Mouse (Mus musculus) G1E (cell line): ENCODE measurements around the gene Olfr1342. TPM values are rescaled to one million over a fixed set of nuclear protein-coding genes. Genes with fewer than 3 reads are reported as not detected.

Experiments used
- ATAC-seq: 2 replicates; pipeline ENCODE4 v1.8.0; 2016; ENCODE audit warnings: mild to moderate bottlenecking; ENCODE audit not compliant: insufficient number of reproducible peaks, poor library complexity, low FRiP score, severe bottlenecking; ENCODE audit errors: extremely low read depth
- DNase-seq: peaks from one replicate; pipeline ENCODE4 v3.0.0; 2012; ENCODE audit warnings: low spot score
- H3K27me3 ChIP-seq: 2 replicates; pipeline ENCODE4 v1.6.1; 2012; ENCODE audit warnings: mild to moderate bottlenecking, low read length, inconsistent platforms; ENCODE audit not compliant: insufficient read depth
- H3K36me3 ChIP-seq: replicated peaks from 2 replicates; pipeline ENCODE3; 2012; ENCODE audit warnings: mild to moderate bottlenecking, inconsistent platforms
- H3K4me1 ChIP-seq: 2 replicates; pipeline ENCODE4 v1.6.1; 2012; ENCODE audit warnings: low read depth, low read length, inconsistent platforms, mixed read lengths; ENCODE audit not compliant: insufficient read depth
- H3K4me3 ChIP-seq: 2 replicates; pipeline ENCODE4 v1.5.1; 2012; ENCODE audit warnings: low read depth, mild to moderate bottlenecking, inconsistent platforms, low read length, moderate library complexity, mixed read lengths
- H3K9me3 ChIP-seq: replicated peaks from 2 replicates; pipeline ENCODE4 v1.6.1; 2012; ENCODE audit warnings: inconsistent platforms
- CTCF ChIP-seq: IDR thresholded peaks from 2 replicates; pipeline ENCODE4 v1.5.1; 2012; ENCODE audit warnings: low read depth, low read length, inconsistent platforms, mixed read lengths
- GATA1 ChIP-seq: IDR thresholded peaks from 2 replicates; pipeline ENCODE4 v1.6.1; 2012; ENCODE audit warnings: borderline replicate concordance, low read length, inconsistent platforms, mixed read lengths
- GATA2 ChIP-seq: IDR thresholded peaks from 2 replicates; pipeline ENCODE4 v1.6.1; 2012; ENCODE audit warnings: low read depth, low read length, inconsistent platforms, borderline replicate concordance
- POLR2AphosphoS5 ChIP-seq: IDR thresholded peaks from 2 replicates; pipeline ENCODE4 v1.6.1; 2012; ENCODE audit warnings: low read depth, low read length, inconsistent platforms; ENCODE audit not compliant: insufficient replicate concordance
- TAL1 ChIP-seq: conservative IDR thresholded peaks from 2 replicates; pipeline ENCODE4 v1.6.1; 2012; ENCODE audit warnings: low read depth, low read length, inconsistent platforms, mixed read lengths
- polyA plus RNA-seq: library from polyadenylated mRNA; stranded (reverse); fragments of >175 nt; gene quantifications from 2 replicates; pipeline ENCODE4 v1.2.3, GENCODE M21; 2012
- total RNA-seq, 2 experiments: library from RNA; stranded (forward) in 1 of 2; stranded (reverse) in 1 of 2; fragments of 200-1000 nt in 1 of 2; fragments of >200 nt in 1 of 2; fragmentation: Nextera tagmentation in 1 of 2; gene quantifications; 2 replicates each; pipeline ENCODE4 v1.2.3; 2014 to 2017

The Olfr1342 gene
- total and polyA plus RNA-seq, 3 experiments, result 0.11 TPM; not detected in 2

DNA sequence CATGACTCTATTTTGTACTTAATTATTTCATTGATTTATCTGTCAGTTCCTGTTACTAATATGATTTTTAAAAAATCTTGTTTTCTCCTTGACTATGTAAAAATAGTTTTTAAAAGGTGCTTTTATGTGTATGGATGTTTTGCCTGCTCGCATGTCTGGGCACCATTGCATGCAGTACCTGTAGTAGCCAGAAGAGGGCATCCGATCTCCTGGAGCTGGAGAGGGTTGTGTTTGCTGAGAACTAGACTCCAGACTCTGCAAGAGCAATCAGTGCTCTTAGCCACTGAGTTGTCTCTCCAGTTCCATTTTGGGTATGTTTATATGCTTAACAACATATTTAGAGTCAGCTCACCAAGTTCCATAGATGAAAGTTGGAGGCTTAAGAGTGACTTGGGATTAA, 47.3 kb downstream of the Olfr1342 start:
- Histone ChIP-seq H3K27me3 (peaks cover 8% of the 10 kb centered on the region), H3K4me1 (no peaks in the 10 kb centered on the region), H3K36me3 (no peaks in the 10 kb centered on the region), H3K9me3 (no peaks in the 10 kb centered on the region), H3K4me3 (no peak overlapping the region)
- ATAC-seq (no peak), DNase-seq (no peak)
- TF ChIP-seq GATA1, result no peak
- TF ChIP-seq TAL1, result no peak
- TF ChIP-seq GATA2, result no peak
- no peak for TF ChIP-seq POLR2AphosphoS5
- peak; percentile 23; the same call in 1 of the 2 replicates for TF ChIP-seq CTCF

DNA sequence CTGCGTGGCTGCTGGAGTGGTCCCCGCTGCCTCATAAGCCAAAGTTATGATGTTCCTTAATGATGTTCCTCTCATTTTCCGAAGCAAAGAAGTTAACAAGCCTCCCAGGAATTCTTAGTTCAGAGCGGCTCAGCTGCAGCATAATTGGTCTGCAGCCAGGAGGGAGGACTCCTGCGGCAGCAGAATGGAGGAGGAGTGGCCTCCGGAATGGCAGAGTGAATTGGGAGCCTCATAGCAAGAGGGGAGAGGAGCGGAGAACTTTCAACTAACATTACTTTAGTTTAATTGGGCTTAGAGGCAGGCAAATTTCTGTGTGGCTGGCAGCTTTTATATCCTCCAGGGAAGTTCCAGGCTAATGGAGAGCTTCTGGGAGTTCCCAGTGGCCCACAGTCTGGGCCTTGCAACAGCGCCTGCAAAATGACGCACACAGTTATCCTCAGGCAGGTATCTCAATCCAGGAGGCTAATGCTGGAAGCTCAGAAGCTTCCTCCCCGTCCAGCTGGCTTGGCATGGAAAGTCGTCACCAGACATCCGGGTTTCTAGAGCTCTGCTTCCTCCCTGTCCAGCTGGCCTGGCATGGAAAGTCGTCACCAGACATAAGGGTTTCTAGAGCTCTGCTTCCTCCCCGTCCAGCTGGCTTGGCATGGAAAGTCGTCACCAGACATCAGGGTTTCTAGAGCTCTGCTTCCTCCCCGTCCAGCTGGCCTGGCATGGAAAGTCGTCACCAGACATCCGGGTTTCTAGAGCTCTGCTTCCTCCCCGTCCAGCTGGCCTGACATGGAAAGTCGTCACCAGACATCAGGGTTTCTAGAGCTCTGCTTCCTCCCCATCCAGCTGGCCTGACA, 50.0 kb downstream of the Olfr1342 start:
- DNase-seq (no peak), ATAC-seq (no peak)
- Histone ChIP-seq H3K4me3 (no peak overlapping the region), H3K4me1 (peaks cover 5% of the 10 kb centered on the region; the same call in 1 of the 2 replicates), H3K36me3 (no peaks in the 10 kb centered on the region), H3K27me3 (peaks cover 8% of the 10 kb centered on the region), H3K9me3 (no peaks in the 10 kb centered on the region)
- TF ChIP-seq GATA1 (no peak), POLR2AphosphoS5 (no peak), CTCF (no peak), GATA2 (no peak), TAL1 (no peak)

Other genes starting within 250 kb of the Olfr1342 start
- not detected in 2 replicates for gene Mpl, start 235.2 kb downstream of the Olfr1342 start, total RNA-seq (2014; fragmentation: Nextera tagmentation)
- 0.06 and 1.0 TPM in 2 replicates for gene Mpl, start 235.2 kb downstream of the Olfr1342 start, total RNA-seq (2017)
- gene Mpl, start 235.2 kb downstream of the Olfr1342 start, polyA plus RNA-seq, result 0.03 and 0.05 TPM in 2 replicates
- not detected in 2 replicates for gene Tie1, start 202.7 kb downstream of the Olfr1342 start, total RNA-seq (2014; fragmentation: Nextera tagmentation)
- 0.05 TPM in 1 of 2 replicates, not detected in the other for gene Tie1, start 202.7 kb downstream of the Olfr1342 start, total RNA-seq (2017)
- gene Tie1, start 202.7 kb downstream of the Olfr1342 start, polyA plus RNA-seq, result 0.01 TPM in 1 of 2 replicates, not detected in the other
- not detected in 2 replicates for gene 2610528J11Rik, start 165.8 kb downstream of the Olfr1342 start, total RNA-seq (2014; fragmentation: Nextera tagmentation)
- gene 2610528J11Rik, start 165.8 kb downstream of the Olfr1342 start, total RNA-seq (2017), result not detected in 2 replicates
- not detected in 2 replicates for gene 2610528J11Rik, start 165.8 kb downstream of the Olfr1342 start, polyA plus RNA-seq
- gene Tmem125, start 148.7 kb downstream of the Olfr1342 start, total RNA-seq (2014; fragmentation: Nextera tagmentation), result not detected in 2 replicates
- gene Tmem125, start 148.7 kb downstream of the Olfr1342 start, total RNA-seq (2017), result 0.22 TPM in 1 of 2 replicates, not detected in the other
- gene Tmem125, start 148.7 kb downstream of the Olfr1342 start, polyA plus RNA-seq, result not detected in 2 replicates
- not detected in 2 replicates for gene Cfap57, start 72.0 kb downstream of the Olfr1342 start, total RNA-seq (2014; fragmentation: Nextera tagmentation)
- gene Cfap57, start 72.0 kb downstream of the Olfr1342 start, total RNA-seq (2017), result 0.05 TPM in 1 of 2 replicates, not detected in the other
- not detected in 2 replicates for gene Cfap57, start 72.0 kb downstream of the Olfr1342 start, polyA plus RNA-seq
- 116 and 153 TPM in 2 replicates for gene Ebna1bp2, start 72.0 kb downstream of the Olfr1342 start, total RNA-seq (2014; fragmentation: Nextera tagmentation)
- 116 and 127 TPM in 2 replicates for gene Ebna1bp2, start 72.0 kb downstream of the Olfr1342 start, total RNA-seq (2017)
- 25.0 and 41.7 TPM in 2 replicates for gene Ebna1bp2, start 72.0 kb downstream of the Olfr1342 start, polyA plus RNA-seq
- not detected in 2 replicates for gene Olfr62, start 33.8 kb downstream of the Olfr1342 start, total RNA-seq (2014; fragmentation: Nextera tagmentation)
- 0.11 TPM in 1 of 2 replicates, not detected in the other for gene Olfr62, start 33.8 kb downstream of the Olfr1342 start, total RNA-seq (2017)
- gene Olfr62, start 33.8 kb downstream of the Olfr1342 start, polyA plus RNA-seq, result not detected in 2 replicates
- not detected in 2 replicates for gene Olfr1341, start 10.8 kb upstream of the Olfr1342 start, total RNA-seq (2014; fragmentation: Nextera tagmentation)
- 0.12 and 0.16 TPM in 2 replicates for gene Olfr1341, start 10.8 kb upstream of the Olfr1342 start, total RNA-seq (2017)
- gene Olfr1341, start 10.8 kb upstream of the Olfr1342 start, polyA plus RNA-seq, result not detected in 2 replicates
- not detected in 2 replicates for gene Olfr1340, start 27.4 kb upstream of the Olfr1342 start, total RNA-seq (2014; fragmentation: Nextera tagmentation)
- gene Olfr1340, start 27.4 kb upstream of the Olfr1342 start, total RNA-seq (2017), result 0.05 TPM in 1 of 2 replicates, not detected in the other
- not detected in 2 replicates for gene Olfr1340, start 27.4 kb upstream of the Olfr1342 start, polyA plus RNA-seq
- gene Olfr1339, start 39.4 kb upstream of the Olfr1342 start, total RNA-seq (2014; fragmentation: Nextera tagmentation), result not detected in 2 replicates
- 0.06 and 0.11 TPM in 2 replicates for gene Olfr1339, start 39.4 kb upstream of the Olfr1342 start, total RNA-seq (2017)
- not detected in 2 replicates for gene Olfr1339, start 39.4 kb upstream of the Olfr1342 start, polyA plus RNA-seq
- not detected in 2 replicates for gene Olfr1338, start 66.0 kb upstream of the Olfr1342 start, total RNA-seq (2014; fragmentation: Nextera tagmentation)
- 0.12 TPM in 1 of 2 replicates, not detected in the other for gene Olfr1338, start 66.0 kb upstream of the Olfr1342 start, total RNA-seq (2017)
- gene Olfr1338, start 66.0 kb upstream of the Olfr1342 start, polyA plus RNA-seq, result not detected in 2 replicates
- gene Olfr1337, start 89.8 kb upstream of the Olfr1342 start, total RNA-seq (2014; fragmentation: Nextera tagmentation), result not detected in 2 replicates
- 0.22 TPM in 1 of 2 replicates, not detected in the other for gene Olfr1337, start 89.8 kb upstream of the Olfr1342 start, total RNA-seq (2017)
- not detected in 2 replicates for gene Olfr1337, start 89.8 kb upstream of the Olfr1342 start, polyA plus RNA-seq
- not detected in 2 replicates for gene Olfr1335, start 117.2 kb upstream of the Olfr1342 start, total RNA-seq (2014; fragmentation: Nextera tagmentation)
- gene Olfr1335, start 117.2 kb upstream of the Olfr1342 start, total RNA-seq (2017), result 0.22 TPM in 1 of 2 replicates, not detected in the other
- not detected in 2 replicates for gene Olfr1335, start 117.2 kb upstream of the Olfr1342 start, polyA plus RNA-seq
- gene Olfr1333, start 143.5 kb upstream of the Olfr1342 start, total RNA-seq (2014; fragmentation: Nextera tagmentation), result not detected in 2 replicates
- gene Olfr1333, start 143.5 kb upstream of the Olfr1342 start, total RNA-seq (2017), result 0.06 and 0.44 TPM in 2 replicates
- gene Olfr1333, start 143.5 kb upstream of the Olfr1342 start, polyA plus RNA-seq, result not detected in 2 replicates
- not detected in 2 replicates for gene Olfr1331, start 171.9 kb upstream of the Olfr1342 start, total RNA-seq (2014; fragmentation: Nextera tagmentation)
- 0.12 and 0.22 TPM in 2 replicates for gene Olfr1331, start 171.9 kb upstream of the Olfr1342 start, total RNA-seq (2017)
- gene Olfr1331, start 171.9 kb upstream of the Olfr1342 start, polyA plus RNA-seq, result not detected in 2 replicates
- gene Olfr1330, start 195.8 kb upstream of the Olfr1342 start, total RNA-seq (2014; fragmentation: Nextera tagmentation), result not detected in 2 replicates
- gene Olfr1330, start 195.8 kb upstream of the Olfr1342 start, total RNA-seq (2017), result 0.05 TPM in 1 of 2 replicates, not detected in the other
- not detected in 2 replicates for gene Olfr1330, start 195.8 kb upstream of the Olfr1342 start, polyA plus RNA-seq
- gene Olfr1329, start 224.7 kb upstream of the Olfr1342 start, total RNA-seq (2014; fragmentation: Nextera tagmentation), result not detected in 2 replicates
- gene Olfr1329, start 224.7 kb upstream of the Olfr1342 start, total RNA-seq (2017), result 0.11 TPM in 1 of 2 replicates, not detected in the other
- gene Olfr1329, start 224.7 kb upstream of the Olfr1342 start, polyA plus RNA-seq, result not detected in 2 replicates
- gene Olfr1328, start 245.9 kb upstream of the Olfr1342 start, total RNA-seq (2014; fragmentation: Nextera tagmentation), result not detected in 2 replicates
- gene Olfr1328, start 245.9 kb upstream of the Olfr1342 start, total RNA-seq (2017), result 0.06 and 0.11 TPM in 2 replicates
- gene Olfr1328, start 245.9 kb upstream of the Olfr1342 start, polyA plus RNA-seq, result not detected in 2 replicates